Mouse (Mus musculus) liver, adult 10 weeks (tissue): ENCODE data around the gene Ppp2r5b. TPM values are rescaled to one million over a fixed set of nuclear protein-coding genes. Genes with fewer than 3 reads are reported as not detected.

Experiments
- polyA plus RNA-seq: library from polyadenylated mRNA; stranded (reverse); fragments of 350-450 nt; fragmentation: Illumina TruSeq; extraction: RNeasy Lipid Tissue Mini Kit (QIAGEN cat#74804); gene quantifications from one replicate; pipeline ENCODE4 v1.2.3, GENCODE M21; 2014; ENCODE audit warnings: low read depth, low replicate concordance

The Ppp2r5b gene
- polyA plus RNA-seq, result 0.93 TPM

DNA sequence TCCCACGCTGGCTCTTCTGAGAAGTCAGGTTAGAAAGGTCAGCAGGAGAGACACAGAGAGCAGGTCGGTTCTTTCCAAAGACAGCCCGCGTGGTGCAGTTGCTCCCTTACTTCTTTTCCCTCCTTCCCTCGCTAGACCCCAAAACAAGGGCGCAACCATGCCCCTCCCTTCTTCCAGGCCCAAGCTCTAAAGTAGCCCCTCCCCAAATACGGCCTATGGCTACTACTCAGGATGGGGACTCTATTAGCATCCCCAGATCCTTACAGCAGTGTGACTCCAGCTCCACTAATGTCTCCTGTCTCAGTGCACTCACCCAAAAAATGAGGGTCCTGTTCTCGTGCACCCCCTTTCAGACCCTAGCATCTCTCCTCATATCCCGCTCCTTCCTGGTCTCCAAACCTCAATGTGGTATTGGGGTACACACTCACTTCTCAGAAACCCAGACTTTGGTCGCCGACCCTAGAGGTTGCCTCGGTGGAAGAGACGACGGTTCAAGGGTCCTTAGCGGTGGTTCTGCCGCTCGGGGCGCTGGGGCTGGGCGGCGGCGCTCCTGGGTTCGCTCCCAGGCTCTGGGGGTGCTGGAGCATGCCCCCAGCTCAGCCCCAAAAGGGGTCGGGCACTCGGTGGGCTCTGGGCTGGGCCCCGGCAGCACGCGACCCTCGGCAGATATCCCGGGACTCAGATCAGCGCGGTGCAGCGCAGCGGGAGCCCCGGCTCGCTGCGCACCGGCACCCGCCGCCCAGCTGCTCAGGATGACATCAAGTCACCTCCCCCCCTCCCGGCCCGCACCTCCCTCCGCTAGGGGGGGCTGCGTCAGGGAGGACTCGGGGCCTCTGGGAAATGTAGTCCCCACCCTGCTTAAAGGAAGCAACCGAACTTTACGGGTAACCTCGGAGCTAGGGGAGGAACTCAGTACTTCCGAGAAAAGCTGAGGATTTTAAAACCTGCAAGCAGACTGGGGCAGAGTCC, at the start of gene Ppp2r5b:
Ppp2r5b (minus strand) TSS at position 789 of the 969 bp plus-strand sequence.

DNA sequence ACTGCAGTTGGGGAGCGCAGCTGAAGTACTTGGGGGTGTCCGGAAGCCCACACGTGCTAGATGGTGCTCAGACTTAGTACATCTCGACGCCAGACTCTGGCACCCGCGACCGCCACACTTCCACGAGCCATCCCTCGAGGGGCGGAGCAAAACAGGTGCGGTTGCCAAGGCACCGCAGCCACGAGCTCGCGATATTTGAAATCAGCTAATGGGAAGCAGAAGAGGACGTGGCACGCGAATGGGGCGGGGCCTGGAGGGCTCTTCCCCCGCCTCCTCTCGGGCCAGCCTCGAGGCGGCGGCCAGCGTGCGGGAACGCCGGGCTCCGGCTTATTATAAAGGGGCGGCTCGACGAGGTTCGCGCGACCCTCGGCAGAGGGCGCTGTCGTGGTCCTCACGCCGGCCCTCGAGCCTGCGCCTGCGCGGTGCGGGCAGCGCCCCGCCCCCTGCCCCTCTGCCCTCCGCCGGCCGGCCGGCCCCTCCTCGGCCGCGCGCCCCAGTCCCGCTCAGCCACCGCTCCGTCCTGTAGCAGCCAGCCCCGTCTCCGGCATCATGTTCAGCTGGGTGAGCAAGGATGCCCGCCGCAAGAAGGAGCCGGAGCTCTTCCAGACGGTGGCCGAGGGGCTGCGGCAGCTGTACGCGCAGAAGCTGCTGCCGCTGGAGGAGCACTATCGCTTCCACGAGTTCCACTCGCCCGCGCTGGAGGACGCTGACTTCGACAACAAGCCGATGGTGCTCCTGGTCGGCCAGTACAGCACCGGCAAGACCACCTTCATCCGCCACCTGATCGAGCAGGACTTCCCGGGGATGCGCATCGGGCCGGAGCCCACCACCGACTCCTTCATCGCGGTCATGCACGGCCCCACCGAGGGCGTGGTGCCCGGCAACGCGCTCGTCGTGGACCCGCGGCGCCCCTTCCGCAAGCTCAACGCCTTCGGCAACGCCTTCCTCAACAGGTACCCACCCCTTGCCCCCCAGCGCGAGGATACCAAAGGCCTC, 41.1 kb upstream of the Ppp2r5b start, which contains the start of gene Ehd1:
Ehd1 (plus strand) TSS at position 300 of the 996 bp plus-strand sequence.

DNA sequence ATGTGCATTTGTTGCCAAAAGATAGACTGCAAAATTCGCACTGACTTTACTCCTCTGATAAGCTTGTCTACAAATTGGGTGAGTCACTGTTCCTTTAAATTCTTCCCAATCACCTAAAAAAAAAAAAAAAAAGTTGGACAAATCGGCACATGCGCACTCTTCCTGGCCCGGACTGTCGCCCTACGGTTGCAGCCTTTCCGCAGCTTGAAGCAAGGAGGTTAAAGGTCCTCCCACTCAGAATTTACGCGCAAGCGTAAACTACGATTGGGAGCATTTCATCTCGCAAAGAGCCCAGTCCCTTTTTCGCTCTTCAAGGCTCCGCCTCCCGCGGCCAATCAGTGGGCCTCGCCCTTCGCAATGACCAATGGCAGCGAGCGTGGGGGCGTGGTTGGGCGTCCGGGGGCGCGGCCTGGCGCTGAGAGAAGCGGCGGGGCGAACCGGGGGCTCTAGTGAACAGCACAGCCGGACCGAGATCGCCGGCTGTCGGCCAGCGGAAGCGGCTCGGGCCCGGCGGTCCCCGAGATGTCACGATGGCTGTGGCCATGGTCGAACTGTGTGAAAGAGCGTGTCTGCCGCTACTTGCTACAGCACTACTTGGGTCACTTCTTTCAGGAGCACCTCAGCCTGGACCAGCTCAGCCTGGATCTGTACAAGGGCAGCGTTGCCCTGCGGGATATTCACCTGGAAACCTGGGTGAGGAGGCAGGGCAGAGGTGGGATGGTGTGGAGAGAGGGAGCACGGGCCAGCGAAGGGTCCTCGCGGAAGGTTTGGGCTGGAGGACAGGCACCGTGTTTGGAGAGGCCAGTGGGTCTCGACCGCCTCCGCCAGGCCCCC, 5.8 kb upstream of the Ppp2r5b start, which contains the start of gene Atg2a:
Atg2a (plus strand) TSS at position 395 of the 834 bp plus-strand sequence.

DNA sequence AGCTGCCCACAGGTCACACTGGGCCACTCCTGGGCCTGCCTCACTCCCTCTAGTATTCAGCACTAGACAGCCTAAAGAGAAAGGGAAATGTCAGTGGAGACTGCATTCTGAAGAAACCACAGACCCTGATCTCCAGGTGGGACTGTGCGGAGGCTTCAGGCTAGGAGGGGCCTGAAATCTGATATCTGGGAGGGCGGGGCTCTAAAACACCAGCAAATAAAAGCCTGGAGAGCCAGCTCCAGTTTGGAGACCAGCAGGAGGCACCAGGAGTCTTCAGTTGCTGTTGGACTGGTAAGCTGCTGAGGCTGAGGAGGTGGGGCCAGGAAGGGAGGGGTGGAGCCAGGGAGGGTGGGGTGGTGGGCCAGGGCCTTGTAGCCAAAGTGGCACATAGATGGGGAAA, 9.5 kb downstream of the Ppp2r5b start, which contains the start of gene Gpha2:
Gpha2 (plus strand) TSS at position 246 of the 400 bp plus-strand sequence.

DNA sequence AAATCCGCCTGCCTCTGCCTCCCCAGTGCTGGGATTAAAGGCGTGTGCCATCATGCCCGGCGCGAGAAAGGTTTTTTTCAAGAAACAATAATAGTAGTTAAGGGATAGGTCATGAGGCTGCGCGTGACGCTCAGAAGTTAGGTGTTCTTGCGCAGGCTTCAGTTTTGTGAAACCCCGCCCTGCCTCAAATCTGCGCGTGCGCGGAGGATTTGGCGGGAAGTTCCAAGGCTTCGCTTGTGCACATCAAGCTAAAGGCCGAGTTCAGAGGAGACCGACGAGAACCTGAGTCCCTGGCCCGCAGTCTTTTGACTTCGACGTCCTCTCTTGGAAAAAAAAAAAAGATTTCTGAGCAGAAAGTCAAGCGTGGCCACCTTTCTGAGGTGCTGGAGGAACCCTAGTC, 51.5 kb downstream of the Ppp2r5b start, which contains the start of gene Majin:
Majin (plus strand) TSS at position 258 of the 400 bp plus-strand sequence.

Other genes with a start within 250 kb of the Ppp2r5b start
- gene Slc22a20, start 249.7 kb downstream of the Ppp2r5b start, polyA plus RNA-seq, result not detected
- gene Capn1, start 220.0 kb downstream of the Ppp2r5b start, polyA plus RNA-seq, result 0.82 TPM
- 2.7 TPM for gene Syvn1, start 189.3 kb downstream of the Ppp2r5b start, polyA plus RNA-seq
- gene Mrpl49, start 178.1 kb downstream of the Ppp2r5b start, polyA plus RNA-seq, result 28.1 TPM
- 75.1 TPM for gene Fau, start 178.0 kb downstream of the Ppp2r5b start, polyA plus RNA-seq
- gene Znhit2, start 174.7 kb downstream of the Ppp2r5b start, polyA plus RNA-seq, result not detected
- 28.5 TPM for gene Tm7sf2, start 167.5 kb downstream of the Ppp2r5b start, polyA plus RNA-seq
- 4.6 TPM for gene Vps51, start 158.6 kb downstream of the Ppp2r5b start, polyA plus RNA-seq
- not detected for gene Tmem262, start 155.8 kb downstream of the Ppp2r5b start, polyA plus RNA-seq
- not detected for gene Gm28374, start 153.6 kb downstream of the Ppp2r5b start, polyA plus RNA-seq
- gene Zfpl1, start 150.9 kb downstream of the Ppp2r5b start, polyA plus RNA-seq, result 1.1 TPM
- gene Cdca5, start 150.9 kb downstream of the Ppp2r5b start, polyA plus RNA-seq, result not detected
- not detected for gene AC131692.1, start 141.5 kb downstream of the Ppp2r5b start, polyA plus RNA-seq
- not detected for gene Naaladl1, start 130.1 kb downstream of the Ppp2r5b start, polyA plus RNA-seq
- 1.0 TPM for gene Sac3d1, start 117.2 kb downstream of the Ppp2r5b start, polyA plus RNA-seq
- gene Snx15, start 107.6 kb downstream of the Ppp2r5b start, polyA plus RNA-seq, result 2.6 TPM
- gene Batf2, start 94.9 kb downstream of the Ppp2r5b start, polyA plus RNA-seq, result not detected
- 0.98 TPM for gene Arl2, start 94.3 kb downstream of the Ppp2r5b start, polyA plus RNA-seq
- not detected for gene Majin, start 51.5 kb downstream of the Ppp2r5b start, polyA plus RNA-seq
- not detected for gene Gpha2, start 9.5 kb downstream of the Ppp2r5b start, polyA plus RNA-seq
- gene Atg2a, start 5.8 kb upstream of the Ppp2r5b start, polyA plus RNA-seq, result 0.79 TPM
- gene Ehd1, start 40.9 kb upstream of the Ppp2r5b start, polyA plus RNA-seq, result 4.2 TPM
- gene Cdc42bpg, start 70.6 kb upstream of the Ppp2r5b start, polyA plus RNA-seq, result 0.82 TPM
- 3.5 TPM for gene Men1, start 99.1 kb upstream of the Ppp2r5b start, polyA plus RNA-seq
- 3.2 TPM for gene Map4k2, start 105.3 kb upstream of the Ppp2r5b start, polyA plus RNA-seq
- 59.9 TPM for gene Sf1, start 127.8 kb upstream of the Ppp2r5b start, polyA plus RNA-seq
- not detected for gene Pygm, start 148.5 kb upstream of the Ppp2r5b start, polyA plus RNA-seq
- gene Rasgrp2, start 163.5 kb upstream of the Ppp2r5b start, polyA plus RNA-seq, result 6.7 TPM
- gene Nrxn2, start 182.9 kb upstream of the Ppp2r5b start, polyA plus RNA-seq, result not detected